8 mouse cellular contexts compared by ENCODE assay signal in genomic region chr7:45413864-45414739, GRCm38 (mm10). TPM values are rescaled to one million over a fixed set of nuclear protein-coding genes. Genes with fewer than 3 reads are reported as not detected.
DNase-seq lines count a peak whose midpoint lies in the region; ATAC-seq and TF ChIP-seq lines count a peak whose summit lies in the region.

No protein-coding gene starts in this region.

- H3K27me3 ChIP-seq in E14TG2a.4 (ENCODE audit: insufficient read depth, low read length), result peaks cover 79% of the 10 kb centered on the region
- peaks cover 90% of the 10 kb centered on the region for H3K27me3 ChIP-seq in hindbrain, embryonic 16.5 days (replicated peaks; ENCODE audit: control insufficient read depth, insufficient read depth, low read length)
- peaks cover 56% of the 10 kb centered on the region for H3K27me3 ChIP-seq in small intestine, adult 2 months (ENCODE audit: control insufficient read depth, insufficient read depth, low read length)

- no peak for TF ChIP-seq CTCF in E14TG2a.4 (conservative IDR thresholded peaks at IDR 0.05; ENCODE audit: low read length)
- TF ChIP-seq CTCF in small intestine, adult 2 months (IDR thresholded peaks at IDR 0.05; ENCODE audit: extremely low read depth, insufficient read length, insufficient replicate concordance, low read depth, low read length), result no peak

- no peak overlapping the region for H3K27ac ChIP-seq in brown adipose tissue, adult 24 weeks (replicated peaks; ENCODE audit: low read depth, low read length)
- no peak overlapping the region for H3K27ac ChIP-seq in hindbrain, embryonic 16.5 days (ENCODE audit: low read depth, low read length)
- no peak overlapping the region for H3K27ac ChIP-seq in small intestine, adult 2 months (ENCODE audit: insufficient read depth, low read depth, low read length)

- H3K36me3 ChIP-seq in E14TG2a.4 (ENCODE audit: insufficient read depth, low read length), result no peaks in the 10 kb centered on the region
- no peaks in the 10 kb centered on the region for H3K36me3 ChIP-seq in hindbrain, embryonic 16.5 days (ENCODE audit: control insufficient read depth, insufficient read depth, low read length)
- H3K36me3 ChIP-seq in small intestine, adult 2 months (ENCODE audit: control insufficient read depth, insufficient read depth, low read length), result no peaks in the 10 kb centered on the region

- H3K9me3 ChIP-seq in E14TG2a.4 (ENCODE audit: low read length), result no peaks in the 10 kb centered on the region
- no peaks in the 10 kb centered on the region for H3K9me3 ChIP-seq in hindbrain, embryonic 16.5 days (ENCODE audit: control insufficient read depth, low read length)

- ATAC-seq in hindbrain, embryonic 16.5 days, result no peak

- peak overlapping the region; percentile 68 for H3K9ac ChIP-seq in hindbrain, embryonic 16.5 days (ENCODE audit: low read depth, low read length)

- TF ChIP-seq POLR2A in small intestine, adult 2 months (IDR thresholded peaks at IDR 0.05; ENCODE audit: low read depth, low read length), result no peak

- WGBS in hindbrain, embryonic 16.5 days, result 2% methylated on average over 27 of the region's 27 CpGs
- 3% methylated on average over 27 of the region's 27 CpGs for WGBS in small intestine, adult 2 months

- DNase-seq in lung, adult 18-20 months, result peak; percentile 52 to 74
- no peak for DNase-seq in cerebellum, postnatal 4 days (ENCODE audit: low spot score in 2 of 2)
- DNase-seq in gastrocnemius, postnatal 25 days, result no peak
- DNase-seq in adrenal gland, postnatal 25 days, result no peak

- H3K4me1 ChIP-seq in E14TG2a.4 (replicated peaks; ENCODE audit: low read depth, low read length), result peaks cover 66% of the 10 kb centered on the region
- H3K4me1 ChIP-seq in brown adipose tissue, adult 24 weeks (ENCODE audit: control insufficient read depth, insufficient read depth, insufficient read length, low read length), result peaks cover 3% of the 10 kb centered on the region; the same call in 1 of the 2 replicates
- peaks cover 15% of the 10 kb centered on the region for H3K4me1 ChIP-seq in hindbrain, embryonic 16.5 days (ENCODE audit: control insufficient read depth, insufficient read depth, low read depth, low read length)
- peaks cover 6% of the 10 kb centered on the region for H3K4me1 ChIP-seq in small intestine, adult 2 months (ENCODE audit: control insufficient read depth, insufficient read depth, insufficient read length, low read length)

- peak overlapping the region; percentile 81 for H3K4me3 ChIP-seq in E14TG2a.4 (replicated peaks; ENCODE audit: low read length)
- H3K4me3 ChIP-seq in brown adipose tissue, adult 24 weeks (ENCODE audit: insufficient read depth, low read depth, low read length), result peak overlapping the region; percentile 35
- H3K4me3 ChIP-seq in hindbrain, embryonic 16.5 days (ENCODE audit: low read length), result peak overlapping the region; percentile 53
- peak overlapping the region; percentile 55 for H3K4me3 ChIP-seq in small intestine, adult 2 months (ENCODE audit: low read depth, low read length)

- peak overlapping the region; percentile 92 for H3K4me2 ChIP-seq in hindbrain, embryonic 16.5 days (ENCODE audit: low read length)

RNA-seq across cellular contexts. Expression of gene Ntf5, which starts 0.6 kb away (rescaled TPM):
- not detected in 2 replicates for polyA plus RNA-seq in brown adipose tissue, adult 24 weeks (2012; ENCODE audit: insufficient read depth, insufficient read length, missing spikeins)
- polyA plus RNA-seq in hindbrain, embryonic 16.5 days (2015; fragmentation: Nextera tagmentation; extraction: Ambion mirVana), result 0.15 and 0.27 TPM in 2 replicates
- 0.13 and 0.28 TPM in 2 replicates for polyA plus RNA-seq in small intestine, adult 2 months (2012; rRNA removed)
- 1 to 10 TPM; 3.9 to 6.6 TPM for total RNA-seq in gastrocnemius, postnatal 25 days (2021)
- not detected in 2 replicates for total RNA-seq in adrenal gland, postnatal 25 days (2021)

RNA-seq across cellular contexts. Expression of gene Lhb, which starts 6.5 kb away (rescaled TPM):
- not detected in 2 replicates for polyA plus RNA-seq in brown adipose tissue, adult 24 weeks (2012; ENCODE audit: insufficient read depth, insufficient read length, missing spikeins)
- polyA plus RNA-seq in hindbrain, embryonic 16.5 days (2015; fragmentation: Nextera tagmentation; extraction: Ambion mirVana), result 2.0 and 2.3 TPM in 2 replicates
- polyA plus RNA-seq in small intestine, adult 2 months (2012; rRNA removed), result 0.66 TPM in 1 of 2 replicates, not detected in the other
- 1 to 10 TPM in 1 of 2 experiments, not detected in 1; 1.6 TPM for total RNA-seq in gastrocnemius, postnatal 25 days (2021)
- total RNA-seq in adrenal gland, postnatal 25 days (2021), result not detected in 2 replicates

RNA-seq across cellular contexts. Expression of gene Kcna7, which starts 8.6 kb away (rescaled TPM):
- polyA plus RNA-seq in brown adipose tissue, adult 24 weeks (2012; ENCODE audit: insufficient read depth, insufficient read length, missing spikeins), result 1.0 TPM in 1 of 2 replicates, not detected in the other
- polyA plus RNA-seq in hindbrain, embryonic 16.5 days (2015; fragmentation: Nextera tagmentation; extraction: Ambion mirVana), result 0.06 TPM in 1 of 2 replicates, not detected in the other
- polyA plus RNA-seq in small intestine, adult 2 months (2012; rRNA removed), result 0.04 TPM in 1 of 2 replicates, not detected in the other
- total RNA-seq in gastrocnemius, postnatal 25 days (2021), result 100 to 1,000 TPM in 1 of 2 experiments, 10 to 100 TPM in 1; 73.7 to 107 TPM
- total RNA-seq in adrenal gland, postnatal 25 days (2021), result not detected in 2 replicates

RNA-seq across cellular contexts. Expression of gene Snrnp70, which starts 18.6 kb away (rescaled TPM):
- polyA plus RNA-seq in brown adipose tissue, adult 24 weeks (2012; ENCODE audit: insufficient read depth, insufficient read length, missing spikeins), result 69.0 and 82.7 TPM in 2 replicates
- polyA plus RNA-seq in hindbrain, embryonic 16.5 days (2015; fragmentation: Nextera tagmentation; extraction: Ambion mirVana), result 144 and 161 TPM in 2 replicates
- polyA plus RNA-seq in small intestine, adult 2 months (2012; rRNA removed), result 73.2 and 122 TPM in 2 replicates
- total RNA-seq in gastrocnemius, postnatal 25 days (2021), result 10 to 100 TPM; 76.1 to 78.0 TPM
- total RNA-seq in adrenal gland, postnatal 25 days (2021), result 361 and 425 TPM in 2 replicates

RNA-seq across cellular contexts. Expression of gene Gys1, which starts 20.5 kb away (rescaled TPM):
- 90.6 and 112 TPM in 2 replicates for polyA plus RNA-seq in brown adipose tissue, adult 24 weeks (2012; ENCODE audit: insufficient read depth, insufficient read length, missing spikeins)
- 25.5 and 28.7 TPM in 2 replicates for polyA plus RNA-seq in hindbrain, embryonic 16.5 days (2015; fragmentation: Nextera tagmentation; extraction: Ambion mirVana)
- 9.5 and 9.6 TPM in 2 replicates for polyA plus RNA-seq in small intestine, adult 2 months (2012; rRNA removed)
- 100 to 1,000 TPM; 243 to 327 TPM for total RNA-seq in gastrocnemius, postnatal 25 days (2021)
- 39.4 and 44.2 TPM in 2 replicates for total RNA-seq in adrenal gland, postnatal 25 days (2021)

Comparison
In these comparisons a context has a peak if more than half of its experiments do, and no peak if none do; other contexts are left out.
1. DNase-seq: peak in lung, adult 18-20 months (2 of 2); none in cerebellum, postnatal 4 days (0 of 2), gastrocnemius, postnatal 25 days (single experiment) and adrenal gland, postnatal 25 days (single experiment).
2. Peak in every context shown above with its lines, with median percentiles within 50 percentile points of each other: H3K4me3 ChIP-seq.